Mouse (Mus musculus): ENCODE measurements around the gene Olfr1200. TPM values are rescaled to one million over a fixed set of nuclear protein-coding genes. Genes with fewer than 3 reads are reported as not detected.

Gene Olfr1200
- not detected for total RNA-seq (2021)
- long read RNA-seq, experiment 1 = 0 reads
- long read RNA-seq, experiment 2 = 0 reads

DNA sequence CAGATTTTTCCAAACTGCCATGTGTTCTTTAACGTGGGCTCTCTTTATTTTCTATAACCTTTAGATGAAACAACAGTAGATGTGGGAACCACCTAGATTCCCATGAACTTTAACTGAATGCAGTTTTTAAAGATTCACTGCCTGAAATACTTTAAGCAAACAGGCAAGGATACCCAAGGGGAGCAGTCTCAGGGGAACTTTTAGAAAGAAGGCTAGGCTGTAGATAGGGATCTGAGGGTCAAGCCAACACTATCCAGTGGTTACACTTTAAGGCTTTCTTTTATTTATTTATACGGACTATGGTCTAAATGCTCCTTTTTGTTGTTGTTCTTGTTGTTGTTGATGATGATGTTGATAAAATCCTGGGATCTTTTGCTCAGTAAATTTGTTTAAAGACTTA lies at the start of gene Olfr1200:
TSS of gene Olfr1200 (minus strand) at position 101 of the 400 bp plus-strand sequence.
- DNase-seq = no peak
- intact Hi-C loops (cut with DNase I) = no loop called here

DNA sequence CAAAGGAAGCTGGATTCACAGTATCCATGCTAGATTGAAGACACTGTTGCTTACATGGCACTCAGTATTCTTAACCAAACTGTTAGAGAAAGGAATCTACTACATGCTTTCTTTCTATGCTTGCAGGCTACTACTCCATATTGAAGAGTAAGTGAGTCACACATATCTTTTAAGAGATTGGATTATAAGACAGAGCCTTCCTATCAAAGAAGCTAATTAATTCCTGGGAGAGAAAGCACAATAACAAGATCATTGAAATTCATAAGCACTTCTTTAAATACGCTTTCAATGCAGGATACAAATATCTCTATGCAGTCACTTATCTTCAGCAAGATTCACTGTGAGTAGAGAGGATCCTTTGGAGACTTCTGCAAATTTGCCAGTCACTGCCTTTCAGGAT lies 43.9 kb upstream of the Olfr1200 start, which contains the start of gene Olfr1202:
TSS of gene Olfr1202 (plus strand) at position 301 of the 400 bp plus-strand sequence.
- intact Hi-C loops (cut with DNase I) = no loop called here
- DNase-seq = no peak

- no peak for DNase-seq
- intact Hi-C loops (cut with DNase I) = no loop called here
These were observed 22.4 kb upstream of the Olfr1200 start, which contains the start of gene Olfr1201 for GRCm38 (mm10) chr2:88792736-88793135. Gene Olfr1201 (plus strand): TSS chr2:88793036.

- intact Hi-C loops (cut with DNase I) = no loop called here
- DNase-seq = no peak
These were observed 9.9 kb downstream of the Olfr1200 start, which contains the start of gene Olfr1199 for GRCm38 (mm10) chr2:88760369-88760768. Gene Olfr1199 (minus strand): TSS chr2:88760469.

DNA sequence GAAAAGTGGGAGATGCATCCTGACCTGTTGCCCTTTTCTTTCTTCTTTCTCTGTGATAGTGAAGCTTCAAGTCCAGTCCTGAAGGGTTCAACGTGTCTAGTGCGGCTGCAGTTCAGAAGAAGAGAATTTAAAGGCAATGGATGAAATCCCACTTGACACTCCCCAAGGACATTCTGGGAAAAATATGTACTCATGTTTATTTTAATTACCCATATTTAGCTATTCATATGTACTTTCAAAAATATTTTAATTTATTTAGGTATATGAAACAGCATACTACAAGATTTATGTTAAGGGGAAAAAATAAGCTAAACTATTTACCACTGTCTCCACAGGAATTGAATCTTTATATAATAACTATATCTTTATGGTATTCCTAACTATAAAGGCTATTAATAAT lies 19.0 kb downstream of the Olfr1200 start, which contains the start of gene Olfr1198:
TSS of gene Olfr1198 (minus strand) at position 101 of the 400 bp plus-strand sequence.
- no peak for DNase-seq
- intact Hi-C loops (cut with DNase I) = no loop called here

- no peak for DNase-seq
- intact Hi-C loops (cut with DNase I) = no loop called here
These were observed 26.9 kb downstream of the Olfr1200 start for GRCm38 (mm10) chr2:88743379-88743778.

GRCm38 (mm10) chr2:88732266-88732665 lies 38.0 kb downstream of the Olfr1200 start, which contains the start of gene Olfr1197:
Gene Olfr1197 (minus strand): TSS chr2:88732366.
- intact Hi-C loops (cut with DNase I) = no loop called here
- no peak for DNase-seq

Other genes with a start within 250 kb of the Olfr1200 start
- gene Olfr1188, start 213.6 kb downstream of the Olfr1200 start, total RNA-seq (2021) = not detected
- not detected for gene Olfr1189, start 184.0 kb downstream of the Olfr1200 start, total RNA-seq (2021)
- not detected for gene Olfr1191-ps1, start 129.9 kb downstream of the Olfr1200 start, total RNA-seq (2021)
- not detected for gene Olfr1192-ps1, start 122.0 kb downstream of the Olfr1200 start, total RNA-seq (2021)
- gene Olfr1193, start 94.9 kb downstream of the Olfr1200 start, total RNA-seq (2021) = not detected
- not detected for gene Olfr1195, start 81.3 kb downstream of the Olfr1200 start, total RNA-seq (2021)
- not detected for gene Olfr1196, start 65.9 kb downstream of the Olfr1200 start, total RNA-seq (2021)
- not detected for gene Olfr1197, start 38.1 kb downstream of the Olfr1200 start, total RNA-seq (2021)
- not detected for gene Olfr1198, start 19.1 kb downstream of the Olfr1200 start, total RNA-seq (2021)
- gene Olfr1199, start 10.0 kb downstream of the Olfr1200 start, total RNA-seq (2021) = not detected
- not detected for gene Olfr1201, start 22.5 kb upstream of the Olfr1200 start, total RNA-seq (2021)
- gene Olfr1202, start 44.0 kb upstream of the Olfr1200 start, total RNA-seq (2021) = not detected
- gene Olfr1205, start 59.2 kb upstream of the Olfr1200 start, total RNA-seq (2021) = not detected
- not detected for gene Olfr1204, start 78.8 kb upstream of the Olfr1200 start, total RNA-seq (2021)
- not detected for gene Olfr1206, start 92.7 kb upstream of the Olfr1200 start, total RNA-seq (2021)
- gene Olfr1208, start 131.8 kb upstream of the Olfr1200 start, total RNA-seq (2021) = not detected
- not detected for gene Olfr1209, start 144.7 kb upstream of the Olfr1200 start, total RNA-seq (2021)
- gene Olfr1211, start 167.6 kb upstream of the Olfr1200 start, total RNA-seq (2021) = not detected
- gene Olfr1212, start 183.5 kb upstream of the Olfr1200 start, total RNA-seq (2021) = not detected
- gene Gm13762, start 209.8 kb upstream of the Olfr1200 start, total RNA-seq (2021) = not detected
- gene Olfr1214, start 222.2 kb upstream of the Olfr1200 start, total RNA-seq (2021) = not detected
- gene Olfr1215, start 236.5 kb upstream of the Olfr1200 start, total RNA-seq (2021) = not detected
- not detected for gene Olfr1216, start 247.9 kb upstream of the Olfr1200 start, total RNA-seq (2021)

Measured in gastrocnemius, postnatal 36 days (tissue).